Mouse (Mus musculus) hindbrain, embryonic 15.5 days (tissue): ENCODE results near the gene 2900026A02Rik. TPM values are rescaled to one million over a fixed set of nuclear protein-coding genes. Genes with fewer than 3 reads are reported as not detected.
A peak's percentile ranks its signal among the peaks of the same experiment; 100 is the strongest.

Experiments used
- ATAC-seq: fragments of 200-750 bp; cut with Nextera tagmentation; 2 replicates; pipeline ENCODE4 v1.8.0; 2017; ENCODE audit warnings: low read depth, moderate number of reproducible peaks, moderate TSS enrichment; ENCODE audit not compliant: low FRiP score
- H3K27ac ChIP-seq: fragments of 300-500 bp; sonication (generic); replicated peaks from 2 replicates; pipeline ENCODE4 v1.5.1; 2015; ENCODE audit warnings: mild to moderate bottlenecking, inconsistent platforms
- H3K27me3 ChIP-seq: fragments of 300-500 bp; sonication (generic); 2 replicates; pipeline ENCODE4 v1.6.1; 2015; ENCODE audit warnings: control low read depth, inconsistent platforms
- H3K36me3 ChIP-seq: fragments of 300-500 bp; sonication (generic); 2 replicates; pipeline ENCODE4 v1.6.1; 2015; ENCODE audit warnings: control low read depth, inconsistent platforms
- H3K4me1 ChIP-seq: fragments of 300-500 bp; sonication (generic); replicated peaks from 2 replicates; pipeline ENCODE4 v1.6.1; 2015; ENCODE audit warnings: control low read depth, inconsistent platforms
- H3K4me2 ChIP-seq: fragments of 300-500 bp; sonication (generic); 2 replicates; pipeline ENCODE4 v1.6.1; 2015; ENCODE audit warnings: moderate library complexity, mild to moderate bottlenecking, inconsistent platforms
- H3K4me3 ChIP-seq: fragments of 300-500 bp; sonication (generic); 2 replicates; pipeline ENCODE4 v1.5.1; 2015; ENCODE audit warnings: mild to moderate bottlenecking, inconsistent platforms
- H3K9ac ChIP-seq: fragments of 300-500 bp; sonication (generic); 2 replicates; pipeline ENCODE4 v1.6.1; 2015; ENCODE audit warnings: inconsistent platforms
- H3K9me3 ChIP-seq: fragments of 300-500 bp; sonication (generic); 2 replicates; pipeline ENCODE4 v1.6.1; 2016; ENCODE audit warnings: control low read depth, inconsistent platforms
- WGBS: fragments of 180-500 bp; shearing (Covaris S2); methylation state at CpG from one replicate; pipeline ENCODE4 v1.1.7; 2015; 5-methylcytosine and 5-hydroxymethylcytosine counted together
- polyA plus RNA-seq: library from polyadenylated mRNA; unstranded; fragments of >200 nt; fragmentation: Nextera tagmentation; extraction: Ambion mirVana; gene quantifications from 2 replicates; pipeline ENCODE4 v1.2.1, GENCODE M21; 2015

Gene 2900026A02Rik
- polyA plus RNA-seq, 1 experiment from 2014 or later = 3.9 TPM

- Histone ChIP-seq H3K9me3 (no peaks in the 10 kb centered on the region), H3K4me3 (no peak overlapping the region), H3K27ac (no peak overlapping the region), H3K4me2 (no peak overlapping the region), H3K4me1 (peaks cover 10% of the 10 kb centered on the region), H3K9ac (no peak overlapping the region), H3K36me3 (no peaks in the 10 kb centered on the region), H3K27me3 (no peaks in the 10 kb centered on the region)
- 64% methylated on average over 14 of the region's 14 CpGs for WGBS
- ATAC-seq = no peak
Measured at GRCm38 (mm10) chr5:113191901-113192300, 29.1 kb downstream of the 2900026A02Rik start.

- H3K36me3 ChIP-seq = no peaks in the 10 kb centered on the region
- H3K4me1 ChIP-seq = peaks cover 10% of the 10 kb centered on the region
- H3K4me3 ChIP-seq = no peak overlapping the region
- no peak overlapping the region for H3K9ac ChIP-seq
- H3K9me3 ChIP-seq = no peaks in the 10 kb centered on the region
- no peak overlapping the region for H3K27ac ChIP-seq
- no peaks in the 10 kb centered on the region for H3K27me3 ChIP-seq
- 81% methylated on average over 14 of the region's 14 CpGs for WGBS
- no peak overlapping the region for H3K4me2 ChIP-seq
- ATAC-seq = no peak
Measured at GRCm38 (mm10) chr5:113190558-113190957, 30.5 kb downstream of the 2900026A02Rik start.

- Histone ChIP-seq H3K9ac (no peak overlapping the region), H3K27ac (no peak overlapping the region), H3K36me3 (no peaks in the 10 kb centered on the region), H3K4me2 (no peak overlapping the region), H3K4me1 (peaks cover 9% of the 10 kb centered on the region), H3K4me3 (no peak overlapping the region), H3K9me3 (no peaks in the 10 kb centered on the region), H3K27me3 (no peaks in the 10 kb centered on the region)
- 57% methylated on average over 6 of the region's 6 CpGs for WGBS
- no peak for ATAC-seq
Measured at GRCm38 (mm10) chr5:113181441-113181840, 39.6 kb downstream of the 2900026A02Rik start.

- ATAC-seq = no peak
- WGBS = 81% methylated on average over 15 of the region's 15 CpGs
- Histone ChIP-seq H3K4me2 (peak overlapping the region; percentile 55), H3K9ac (no peak overlapping the region), H3K27ac (peak overlapping the region; percentile 65), H3K9me3 (no peaks in the 10 kb centered on the region), H3K4me3 (no peak overlapping the region), H3K36me3 (no peaks in the 10 kb centered on the region), H3K4me1 (peaks cover 9% of the 10 kb centered on the region), H3K27me3 (no peaks in the 10 kb centered on the region)
Measured at GRCm38 (mm10) chr5:113180755-113181154, 40.3 kb downstream of the 2900026A02Rik start.

GRCm38 (mm10) chr5:113179843-113180682 is 41.0 kb downstream of the 2900026A02Rik start:
- Histone ChIP-seq H3K9ac (peak overlapping the region; percentile 28), H3K4me2 (peak overlapping the region; percentile 55), H3K4me1 (peaks cover 9% of the 10 kb centered on the region), H3K4me3 (peak overlapping the region; percentile 29), H3K27me3 (no peaks in the 10 kb centered on the region), H3K27ac (peak overlapping the region; percentile 69), H3K9me3 (no peaks in the 10 kb centered on the region), H3K36me3 (no peaks in the 10 kb centered on the region)
- peak; percentile 77 for ATAC-seq
- 3% methylated on average over 30 of the region's 30 CpGs for WGBS

- Histone ChIP-seq H3K27me3 (no peaks in the 10 kb centered on the region), H3K9me3 (no peaks in the 10 kb centered on the region), H3K4me2 (peak overlapping the region; percentile 55), H3K4me3 (peak overlapping the region; percentile 29), H3K9ac (peak overlapping the region; percentile 28), H3K36me3 (no peaks in the 10 kb centered on the region), H3K27ac (peak overlapping the region; percentile 69), H3K4me1 (peaks cover 9% of the 10 kb centered on the region)
- WGBS = 9% methylated on average over 7 of the region's 9 CpGs
- no peak for ATAC-seq
Measured at GRCm38 (mm10) chr5:113179451-113179842, 41.6 kb downstream of the 2900026A02Rik start.

- H3K4me2 ChIP-seq = no peak overlapping the region
- WGBS = 92% methylated on average over 10 of the region's 10 CpGs
- no peak for ATAC-seq
- no peaks in the 10 kb centered on the region for H3K36me3 ChIP-seq
- H3K27ac ChIP-seq = no peak overlapping the region
- no peaks in the 10 kb centered on the region for H3K27me3 ChIP-seq
- H3K4me3 ChIP-seq = no peak overlapping the region
- H3K9me3 ChIP-seq = no peaks in the 10 kb centered on the region
- no peak overlapping the region for H3K9ac ChIP-seq
- peaks cover 9% of the 10 kb centered on the region for H3K4me1 ChIP-seq
Measured at GRCm38 (mm10) chr5:113175976-113176375, 45.1 kb downstream of the 2900026A02Rik start.

- peaks cover 9% of the 10 kb centered on the region for H3K4me1 ChIP-seq
- H3K9me3 ChIP-seq = no peaks in the 10 kb centered on the region
- no peaks in the 10 kb centered on the region for H3K27me3 ChIP-seq
- no peak overlapping the region for H3K4me3 ChIP-seq
- no peak overlapping the region for H3K9ac ChIP-seq
- no peak for ATAC-seq
- WGBS = 50% methylated on average over 24 of the region's 24 CpGs
- H3K36me3 ChIP-seq = no peaks in the 10 kb centered on the region
- no peak overlapping the region for H3K27ac ChIP-seq
- H3K4me2 ChIP-seq = no peak overlapping the region
Measured at GRCm38 (mm10) chr5:113174916-113175692, 45.9 kb downstream of the 2900026A02Rik start.

- no peak for ATAC-seq
- H3K27ac ChIP-seq = no peak overlapping the region
- 23% methylated on average over 5 of the region's 5 CpGs for WGBS
- no peaks in the 10 kb centered on the region for H3K27me3 ChIP-seq
- no peak overlapping the region for H3K4me3 ChIP-seq
- no peaks in the 10 kb centered on the region for H3K36me3 ChIP-seq
- no peak overlapping the region for H3K4me2 ChIP-seq
- H3K9ac ChIP-seq = no peak overlapping the region
- H3K4me1 ChIP-seq = no peaks in the 10 kb centered on the region; the same call in 1 of the 2 replicates
- H3K9me3 ChIP-seq = no peaks in the 10 kb centered on the region
Measured at GRCm38 (mm10) chr5:113173318-113173717, 47.7 kb downstream of the 2900026A02Rik start.

- H3K27me3 ChIP-seq = no peaks in the 10 kb centered on the region
- no peaks in the 10 kb centered on the region; the same call in 1 of the 2 replicates for H3K4me1 ChIP-seq
- no peaks in the 10 kb centered on the region for H3K9me3 ChIP-seq
- no peak overlapping the region for H3K9ac ChIP-seq
- H3K4me3 ChIP-seq = no peak overlapping the region
- 85% methylated on average over 10 of the region's 10 CpGs for WGBS
- ATAC-seq = no peak
- H3K4me2 ChIP-seq = no peak overlapping the region
- no peak overlapping the region for H3K27ac ChIP-seq
- H3K36me3 ChIP-seq = no peaks in the 10 kb centered on the region
Measured at GRCm38 (mm10) chr5:113171968-113172578, 49.0 kb downstream of the 2900026A02Rik start.

- H3K9ac ChIP-seq = no peak overlapping the region
- no peaks in the 10 kb centered on the region for H3K9me3 ChIP-seq
- H3K4me3 ChIP-seq = no peak overlapping the region
- H3K27ac ChIP-seq = no peak overlapping the region
- no peak for ATAC-seq
- H3K27me3 ChIP-seq = no peaks in the 10 kb centered on the region
- WGBS = 93% methylated on average over 11 of the region's 11 CpGs
- no peaks in the 10 kb centered on the region for H3K36me3 ChIP-seq
- no peak overlapping the region for H3K4me2 ChIP-seq
- H3K4me1 ChIP-seq = peaks cover 1% of the 10 kb centered on the region
Measured at GRCm38 (mm10) chr5:113170064-113170754, 50.8 kb downstream of the 2900026A02Rik start.
